26 mouse cellular contexts compared by ENCODE assay signal in the genomic region with DNA sequence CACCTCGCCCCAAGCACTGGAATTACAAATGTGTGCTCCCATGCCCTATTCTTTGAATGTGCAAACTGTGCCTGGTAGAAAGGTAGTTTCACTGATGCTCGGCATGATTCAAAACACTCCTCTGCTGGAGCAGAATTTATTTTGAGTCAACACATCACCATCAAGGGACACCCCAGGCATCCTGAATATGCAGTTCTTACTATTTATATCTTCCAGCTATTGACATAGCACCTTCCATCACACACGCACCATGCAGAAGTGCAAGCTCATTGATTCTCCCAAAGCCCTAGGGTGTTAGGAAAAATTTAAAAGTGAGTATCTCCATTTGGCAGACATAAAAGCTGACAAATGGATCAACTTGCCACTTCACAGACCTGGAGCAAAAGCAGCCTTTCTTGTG. TPM values are rescaled to one million over a fixed set of nuclear protein-coding genes. Genes with fewer than 3 reads are reported as not detected.
"Had no signal": no experiment of that assay in that cellular context is flagged by ENCODE, and none has a peak within 500 bp of the region (broad histone marks: within the 10 kb centered on the region; RNA-seq: fewer than 3 reads in every experiment).

No protein-coding gene starts in this region.

- H3K4me2 ChIP-seq: liver, embryonic 13.5 days; midbrain, embryonic 12.5 days; neural tube, embryonic 13.5 days had no signal

- DNase-seq: kidney, postnatal 25 days; layer of hippocampus, postnatal 36 days; liver, embryonic 13.5 days; lung, adult 2 months; lung, postnatal 14 days; lung, postnatal 4 days; retina, postnatal 1 day; right cerebral cortex, postnatal 25 days; thymus, adult 18-20 months; thymus, postnatal 36 days had no signal

- H3K27ac ChIP-seq: kidney, postnatal 0 days; left cerebral cortex, adult 2 months; liver, embryonic 13.5 days; midbrain, embryonic 12.5 days; neural tube, embryonic 13.5 days had no signal

- H3K27me3 ChIP-seq: liver, embryonic 13.5 days; midbrain, embryonic 12.5 days; neural tube, embryonic 13.5 days had no signal

- H3K36me3 ChIP-seq: liver, embryonic 13.5 days; midbrain, embryonic 12.5 days; neural tube, embryonic 13.5 days had no signal

- H3K4me3 ChIP-seq: left cerebral cortex, adult 2 months; liver, embryonic 13.5 days; midbrain, embryonic 12.5 days; myocyte; neural tube, embryonic 13.5 days had no signal

- H3K4me1 ChIP-seq: liver, embryonic 13.5 days; midbrain, embryonic 12.5 days; neural tube, embryonic 13.5 days had no signal

- H3K9ac ChIP-seq: liver, embryonic 13.5 days; midbrain, embryonic 12.5 days; neural tube, embryonic 13.5 days had no signal

- ATAC-seq: midbrain, embryonic 16.5 days had no signal

- H3K9me3 ChIP-seq: liver, embryonic 13.5 days; midbrain, embryonic 12.5 days; neural tube, embryonic 13.5 days had no signal

RNA-seq across cellular contexts. Expression of gene Syndig1, which starts 10.6 kb away (rescaled TPM):
- polyA plus RNA-seq: liver, adult 2 months; myocyte; spleen, adult 2 months had no signal

RNA-seq across cellular contexts. Expression of gene C530025M09Rik, which starts 12.6 kb away (rescaled TPM):
- polyA plus RNA-seq: kidney, embryonic 14.5 days; kidney, postnatal 0 days; limb, embryonic 11.5 days; limb, embryonic 14.5 days; liver, adult 2 months; liver, embryonic 13.5 days; liver, embryonic 16.5 days; lung, adult 2 months; myocyte; small intestine, adult 2 months; spleen, adult 2 months; stomach, embryonic 16.5 days; testis, adult 2 months; urinary bladder, adult 2 months had no signal
